Mouse (Mus musculus): ENCODE data around the gene Mospd2.

The Mospd2 gene

GRCm38 (mm10) chrX:164980193-164980775 is at the start of gene Mospd2, which contains the start of gene Fancb:
Mospd2 (minus strand) TSS chrX:164980375.
Fancb (plus strand) TSS chrX:164980592.
- peak; percentile 96 for DNase-seq

- no peak for DNase-seq
These were observed 24.7 kb upstream of the Mospd2 start, which contains the start of gene Gm17604 for GRCm38 (mm10) chrX:165004779-165005324. Gm17604 (minus strand) TSS chrX:165004829.

- no peak for DNase-seq
These were observed 23.0 kb upstream of the Mospd2 start for GRCm38 (mm10) chrX:165003141-165003540.

GRCm38 (mm10) chrX:164978866-164979265 is 1.3 kb downstream of the Mospd2 start:
- DNase-seq: no peak

GRCm38 (mm10) chrX:164971206-164971605 is 9.0 kb downstream of the Mospd2 start:
- peak in 1 of 2 experiments; percentile 8 for DNase-seq

- no peak for DNase-seq
These were observed 14.3 kb downstream of the Mospd2 start for GRCm38 (mm10) chrX:164965750-164966448.

- DNase-seq: no peak
These were observed 27.4 kb downstream of the Mospd2 start for GRCm38 (mm10) chrX:164952601-164953375.

- DNase-seq: peak; percentile 5 to 24
These were observed 28.2 kb downstream of the Mospd2 start for GRCm38 (mm10) chrX:164951858-164952576.

GRCm38 (mm10) chrX:164941540-164941939 is 38.6 kb downstream of the Mospd2 start:
- DNase-seq: no peak

GRCm38 (mm10) chrX:164912993-164913392 is 67.2 kb downstream of the Mospd2 start:
- DNase-seq: no peak

- no peak for DNase-seq
These were observed 68.0 kb downstream of the Mospd2 start for GRCm38 (mm10) chrX:164912186-164912585.

- no peak for DNase-seq
These were observed 78.3 kb downstream of the Mospd2 start for GRCm38 (mm10) chrX:164901847-164902246.

GRCm38 (mm10) chrX:164899805-164900204 is 80.4 kb downstream of the Mospd2 start:
- DNase-seq: peak in 1 of 2 experiments; percentile 8

GRCm38 (mm10) chrX:164886260-164886659 is 93.9 kb downstream of the Mospd2 start:
- no peak for DNase-seq
